Mouse (Mus musculus) kidney, postnatal 14 days (tissue): ENCODE data around the gene 4930507D05Rik.
"Not testable (repeated sequence)": the region's sequence is repeated elsewhere in the genome, so short reads cannot be mapped to it uniquely, and the experiment has no call there.

Source experiments
- DNase-seq: peaks from one replicate; pipeline ENCODE4 v3.0.0; 2022; ENCODE audit warnings: mixed read lengths

The 4930507D05Rik gene

GRCm38 (mm10) chr10:62449364-62450279, at the start of gene 4930507D05Rik, which contains the start of gene Supv3l1:
TSS of gene 4930507D05Rik (plus strand) at chr10:62449489.
TSS of gene Supv3l1 (minus strand) at chr10:62449738.
- DNase-seq = peak; percentile 93

- DNase-seq = no peak
Measured at GRCm38 (mm10) chr10:62401641-62402111, 47.6 kb upstream of the 4930507D05Rik start.

GRCm38 (mm10) chr10:62404901-62405300, 44.4 kb upstream of the 4930507D05Rik start:
- DNase-seq = peak; percentile 45

GRCm38 (mm10) chr10:62410943-62411342, 38.3 kb upstream of the 4930507D05Rik start:
- DNase-seq = peak; percentile 71

GRCm38 (mm10) chr10:62411431-62412410, 37.6 kb upstream of the 4930507D05Rik start:
- DNase-seq = no peak

GRCm38 (mm10) chr10:62412906-62413605, 36.2 kb upstream of the 4930507D05Rik start:
- DNase-seq = peak; percentile 57

GRCm38 (mm10) chr10:62413606-62413982, 35.7 kb upstream of the 4930507D05Rik start:
- DNase-seq = no peak

GRCm38 (mm10) chr10:62418831-62419356, 30.4 kb upstream of the 4930507D05Rik start:
- no peak for DNase-seq

GRCm38 (mm10) chr10:62419422-62419821, 29.9 kb upstream of the 4930507D05Rik start:
- no peak for DNase-seq

- DNase-seq = no peak
Measured at GRCm38 (mm10) chr10:62420399-62420798, 28.9 kb upstream of the 4930507D05Rik start.

GRCm38 (mm10) chr10:62421127-62421526, 28.2 kb upstream of the 4930507D05Rik start:
- DNase-seq = no peak

GRCm38 (mm10) chr10:62422255-62422654, 27.0 kb upstream of the 4930507D05Rik start, which contains the start of gene Hkdc1:
TSS of gene Hkdc1 (minus strand) at chr10:62422491.
- peak; percentile 22 for DNase-seq

GRCm38 (mm10) chr10:62425081-62425871, 24.0 kb upstream of the 4930507D05Rik start:
- DNase-seq = peak; percentile 18

- DNase-seq = no peak
Measured at GRCm38 (mm10) chr10:62430427-62430826, 18.9 kb upstream of the 4930507D05Rik start.

- DNase-seq = no peak
Measured at GRCm38 (mm10) chr10:62450280-62450640, 971 bp downstream of the 4930507D05Rik start.

GRCm38 (mm10) chr10:62452001-62452400, 2.7 kb downstream of the 4930507D05Rik start:
- DNase-seq = not testable (repeated sequence)

- no peak for DNase-seq
Measured at GRCm38 (mm10) chr10:62461321-62461720, 12.0 kb downstream of the 4930507D05Rik start.

GRCm38 (mm10) chr10:62469736-62470135, 20.4 kb downstream of the 4930507D05Rik start:
- DNase-seq = no peak

- no peak for DNase-seq
Measured at GRCm38 (mm10) chr10:62471105-62471504, 21.8 kb downstream of the 4930507D05Rik start.

GRCm38 (mm10) chr10:62474944-62475343, 25.7 kb downstream of the 4930507D05Rik start:
- DNase-seq = no peak

GRCm38 (mm10) chr10:62476980-62477379, 27.7 kb downstream of the 4930507D05Rik start:
- no peak for DNase-seq
